Mouse (Mus musculus) limb, embryonic 10.5 days (tissue): Measurements from ENCODE around the gene Rpp14. TPM values are rescaled to one million over a fixed set of nuclear protein-coding genes. Genes with fewer than 3 reads are reported as not detected.

Experiments
- DNase-seq: peaks from one replicate; pipeline ENCODE4 v3.0.0-alpha.2; 2017; ENCODE audit warnings: low spot score
- H3K27ac ChIP-seq: fragments of 300-500 bp; sonication (generic); 2 replicates; pipeline ENCODE4 v1.5.1; 2016; ENCODE audit warnings: mild to moderate bottlenecking
- H3K27me3 ChIP-seq: fragments of 300-500 bp; sonication (generic); 2 replicates; pipeline ENCODE4 v1.6.1; 2016; ENCODE audit warnings: low read depth, mild to moderate bottlenecking; ENCODE audit not compliant: poor library complexity, severe bottlenecking
- H3K36me3 ChIP-seq: fragments of 300-500 bp; sonication (generic); 2 replicates; pipeline ENCODE4 v1.6.1; 2016; ENCODE audit warnings: mild to moderate bottlenecking, moderate library complexity
- H3K4me1 ChIP-seq: fragments of 300-500 bp; sonication (generic); 2 replicates; pipeline ENCODE4 v1.6.1; 2016
- H3K4me3 ChIP-seq: fragments of 300-500 bp; sonication (generic); 2 replicates; pipeline ENCODE4 v1.5.1; 2016; ENCODE audit warnings: mild to moderate bottlenecking, moderate library complexity
- H3K9me3 ChIP-seq: fragments of 300-500 bp; sonication (generic); replicated peaks from 2 replicates; pipeline ENCODE4 v1.6.1; 2016; ENCODE audit warnings: mild to moderate bottlenecking
- WGBS: fragments of 180-500 bp; shearing (Covaris S2); methylation state at CpG from one replicate; pipeline ENCODE4 v1.1.7; 2016; 5-methylcytosine and 5-hydroxymethylcytosine counted together
- polyA plus RNA-seq: library from polyadenylated mRNA; unstranded; fragments of >200 nt; fragmentation: Nextera tagmentation; extraction: Ambion mirVana; gene quantifications from 2 replicates; pipeline ENCODE4 v1.2.1, GENCODE M21; 2016

Gene Rpp14
- polyA plus RNA-seq, 1 experiment from 2014 or later, result 51.3 TPM

GRCm38 (mm10) chr14:8063835-8064785, 16.1 kb upstream of the Rpp14 start:
- no peak for DNase-seq
- Histone ChIP-seq H3K4me1 (peaks cover 19% of the 10 kb centered on the region), H3K27me3 (no peaks in the 10 kb centered on the region), H3K9me3 (no peaks in the 10 kb centered on the region), H3K4me3 (no peak overlapping the region), H3K36me3 (no peaks in the 10 kb centered on the region), H3K27ac (no peak overlapping the region)
- 94% methylated on average over 8 of the region's 8 CpGs for WGBS

GRCm38 (mm10) chr14:8080718-8081117, 551 bp downstream of the Rpp14 start:
- peak; percentile 45 for DNase-seq
- WGBS, result 7% methylated on average over 11 of the region's 11 CpGs
- Histone ChIP-seq H3K36me3 (peaks cover 27% of the 10 kb centered on the region), H3K27me3 (no peaks in the 10 kb centered on the region), H3K9me3 (no peaks in the 10 kb centered on the region), H3K4me1 (peaks cover 14% of the 10 kb centered on the region), H3K27ac (peak overlapping the region; percentile 94), H3K4me3 (peak overlapping the region; percentile 82)

GRCm38 (mm10) chr14:8082949-8083348, 2.8 kb downstream of the Rpp14 start:
- Histone ChIP-seq H3K27ac (no peak overlapping the region), H3K4me3 (no peak overlapping the region), H3K36me3 (peaks cover 49% of the 10 kb centered on the region), H3K9me3 (no peaks in the 10 kb centered on the region), H3K27me3 (no peaks in the 10 kb centered on the region), H3K4me1 (peaks cover 14% of the 10 kb centered on the region)
- no peak for DNase-seq
- 81% methylated on average over 1 of the region's 1 CpGs for whole genome bisulfite sequencing

- Histone ChIP-seq H3K9me3 (no peaks in the 10 kb centered on the region), H3K4me3 (no peak overlapping the region), H3K4me1 (no peaks in the 10 kb centered on the region), H3K27ac (no peak overlapping the region), H3K36me3 (peaks cover 71% of the 10 kb centered on the region), H3K27me3 (no peaks in the 10 kb centered on the region)
- no peak for DNase-seq
- WGBS, result 94% methylated on average over 2 of the region's 2 CpGs
Measured at GRCm38 (mm10) chr14:8089016-8089415, 8.8 kb downstream of the Rpp14 start.

GRCm38 (mm10) chr14:8092573-8092972, 12.4 kb downstream of the Rpp14 start:
- DNase-seq, result no peak
- 93% methylated on average over 2 of the region's 2 CpGs for WGBS
- peaks cover 36% of the 10 kb centered on the region for H3K36me3 ChIP-seq
- no peaks in the 10 kb centered on the region for H3K27me3 ChIP-seq
- no peak overlapping the region for H3K4me3 ChIP-seq
- H3K27ac ChIP-seq, result no peak overlapping the region
- no peaks in the 10 kb centered on the region for H3K4me1 ChIP-seq
- H3K9me3 ChIP-seq, result no peaks in the 10 kb centered on the region

- no peak overlapping the region for H3K4me3 ChIP-seq
- H3K4me1 ChIP-seq, result peaks cover 2% of the 10 kb centered on the region; the same call in 1 of the 2 replicates
- peaks cover 30% of the 10 kb centered on the region for H3K36me3 ChIP-seq
- H3K9me3 ChIP-seq, result no peaks in the 10 kb centered on the region
- WGBS, result 63% methylated on average over 5 of the region's 5 CpGs
- DNase-seq, result no peak
- H3K27ac ChIP-seq, result no peak overlapping the region
- no peaks in the 10 kb centered on the region for H3K27me3 ChIP-seq
Measured at GRCm38 (mm10) chr14:8093427-8093826, 13.3 kb downstream of the Rpp14 start.

- no peaks in the 10 kb centered on the region for H3K9me3 ChIP-seq
- peaks cover 6% of the 10 kb centered on the region for H3K4me1 ChIP-seq
- no peaks in the 10 kb centered on the region for H3K27me3 ChIP-seq
- H3K4me3 ChIP-seq, result no peak overlapping the region
- DNase-seq, result no peak
- no peak overlapping the region for H3K27ac ChIP-seq
- peaks cover 14% of the 10 kb centered on the region for H3K36me3 ChIP-seq
- WGBS, result 73% methylated on average over 3 of the region's 3 CpGs
Measured at GRCm38 (mm10) chr14:8094931-8095561, 14.9 kb downstream of the Rpp14 start.

GRCm38 (mm10) chr14:8095562-8095950, 15.4 kb downstream of the Rpp14 start:
- Histone ChIP-seq H3K27me3 (no peaks in the 10 kb centered on the region), H3K4me1 (peaks cover 6% of the 10 kb centered on the region), H3K4me3 (no peak overlapping the region), H3K9me3 (no peaks in the 10 kb centered on the region), H3K27ac (no peak overlapping the region), H3K36me3 (peaks cover 9% of the 10 kb centered on the region)
- no peak for DNase-seq
- WGBS, result 68% methylated on average over 7 of the region's 7 CpGs

- Histone ChIP-seq H3K4me3 (peak within 1 kb of the TSS; percentile 93), H3K36me3 (no peaks in the 10 kb centered on the region), H3K4me1 (peaks cover 6% of the 10 kb centered on the region), H3K27me3 (no peaks in the 10 kb centered on the region), H3K27ac (peak within 1 kb of the TSS; percentile 88), H3K9me3 (no peaks in the 10 kb centered on the region)
- peak; percentile 99 for DNase-seq
- under 1% methylated on average over 89 of the region's 89 CpGs for WGBS
Measured at GRCm38 (mm10) chr14:8097978-8098686, 18.0 kb downstream of the Rpp14 start, which contains the start of gene Pxk. Gene Pxk (plus strand): TSS chr14:8098211.

- DNase-seq, result peak; percentile 49
- H3K36me3 ChIP-seq, result no peaks in the 10 kb centered on the region
- H3K27me3 ChIP-seq, result no peaks in the 10 kb centered on the region
- H3K9me3 ChIP-seq, result no peaks in the 10 kb centered on the region
- WGBS, result 5% methylated on average over 5 of the region's 5 CpGs
- peak overlapping the region; percentile 88 for H3K27ac ChIP-seq
- H3K4me1 ChIP-seq, result peaks cover 6% of the 10 kb centered on the region
- H3K4me3 ChIP-seq, result peak overlapping the region; percentile 93
Measured at GRCm38 (mm10) chr14:8098687-8098995, 18.5 kb downstream of the Rpp14 start.

GRCm38 (mm10) chr14:8099561-8100021, 19.4 kb downstream of the Rpp14 start:
- no peaks in the 10 kb centered on the region for H3K27me3 ChIP-seq
- H3K9me3 ChIP-seq, result no peaks in the 10 kb centered on the region
- peaks cover 6% of the 10 kb centered on the region for H3K4me1 ChIP-seq
- no peak overlapping the region for H3K4me3 ChIP-seq
- H3K36me3 ChIP-seq, result no peaks in the 10 kb centered on the region
- no peak overlapping the region for H3K27ac ChIP-seq
- WGBS, result 77% methylated on average over 10 of the region's 10 CpGs
- DNase-seq, result no peak

- no peak overlapping the region for H3K4me3 ChIP-seq
- H3K9me3 ChIP-seq, result no peaks in the 10 kb centered on the region
- WGBS, result 92% methylated on average over 8 of the region's 8 CpGs
- no peaks in the 10 kb centered on the region for H3K36me3 ChIP-seq
- DNase-seq, result no peak
- peaks cover 6% of the 10 kb centered on the region for H3K4me1 ChIP-seq
- H3K27ac ChIP-seq, result no peak overlapping the region
- no peaks in the 10 kb centered on the region for H3K27me3 ChIP-seq
Measured at GRCm38 (mm10) chr14:8101886-8102285, 21.7 kb downstream of the Rpp14 start.

- DNase-seq, result no peak
- H3K4me3 ChIP-seq, result no peak overlapping the region
- H3K4me1 ChIP-seq, result peaks cover 6% of the 10 kb centered on the region
- no peaks in the 10 kb centered on the region for H3K9me3 ChIP-seq
- H3K27me3 ChIP-seq, result no peaks in the 10 kb centered on the region
- WGBS, result 92% methylated on average over 12 of the region's 12 CpGs
- no peak overlapping the region for H3K27ac ChIP-seq
- H3K36me3 ChIP-seq, result no peaks in the 10 kb centered on the region
Measured at GRCm38 (mm10) chr14:8102676-8103075, 22.5 kb downstream of the Rpp14 start.
